Mouse (Mus musculus) cerebellum, adult 2 months (tissue): ENCODE data around the gene Hdhd5. TPM values are rescaled to one million over a fixed set of nuclear protein-coding genes. Genes with fewer than 3 reads are reported as not detected.

Experiments
- DNase-seq, 2 experiments: peaks; one replicate each; pipeline ENCODE4 v3.0.0; 2021
- H3K27ac ChIP-seq: fragments of 200-500 bp; 2 replicates; pipeline ENCODE4 v1.5.1; 2012; ENCODE audit warnings: low read length, control low read depth, inconsistent platforms; ENCODE audit not compliant: insufficient read depth
- H3K27me3 ChIP-seq: fragments of 200-500 bp; 2 replicates; pipeline ENCODE4 v1.6.1; 2012; ENCODE audit warnings: inconsistent platforms, mild to moderate bottlenecking, low read length, moderate library complexity; ENCODE audit not compliant: control insufficient read depth, insufficient read depth
- H3K4me1 ChIP-seq: fragments of 200-500 bp; 2 replicates; pipeline ENCODE4 v1.6.1; 2011; ENCODE audit warnings: low read length; ENCODE audit not compliant: control insufficient read depth, insufficient read depth
- H3K4me3 ChIP-seq: fragments of 200-500 bp; replicated peaks from 2 replicates; pipeline ENCODE3; 2011; ENCODE audit warnings: mild to moderate bottlenecking, low read depth, low read length, control low read depth; ENCODE audit not compliant: insufficient read depth
- CTCF ChIP-seq: fragments of 200-500 bp; IDR thresholded peaks from 2 replicates; pipeline ENCODE4 v1.5.1; 2011; ENCODE audit warnings: low read depth, mild to moderate bottlenecking, control low read depth, low read length, moderate library complexity, borderline replicate concordance; ENCODE audit not compliant: insufficient read depth
- POLR2A ChIP-seq: fragments of 200-500 bp; IDR thresholded peaks from 2 replicates; pipeline ENCODE4 v1.6.1; 2011; ENCODE audit warnings: low read length, control low read depth, borderline replicate concordance; ENCODE audit not compliant: insufficient read depth
- WGBS: fragments of 180-500 bp; shearing (Covaris S2); methylation state at CpG from one replicate; pipeline ENCODE4 v1.1.7; 2018; 5-methylcytosine and 5-hydroxymethylcytosine counted together
- polyA plus RNA-seq: library from polyadenylated mRNA; depleted of rRNA; stranded (reverse); fragments of >200 nt; gene quantifications from 2 replicates; pipeline ENCODE4 v1.2.3, GENCODE M21; 2012

Gene Hdhd5
- polyA plus RNA-seq, 1 experiment = 45.7 TPM

GRCm38 (mm10) chr6:120488647-120489046 is 42.5 kb downstream of the Hdhd5 start:
- TF ChIP-seq CTCF = no peak
- no peak overlapping the region for H3K4me3 ChIP-seq
- H3K27me3 ChIP-seq = no peaks in the 10 kb centered on the region; the same call in 1 of the 2 replicates
- WGBS = 53% methylated on average over 3 of the region's 3 CpGs
- 0 out of 2 replicates have a peak, but pooled peaks cover 2% of the 10 kb centered on the region for H3K4me1 ChIP-seq
- no peak overlapping the region for H3K27ac ChIP-seq
- DNase-seq = no peak

GRCm38 (mm10) chr6:120486051-120486510 is 45.0 kb downstream of the Hdhd5 start:
- DNase-seq = peak in 1 of 2 experiments; percentile 35
- TF ChIP-seq POLR2A (no peak), CTCF (no peak)
- no peak overlapping the region for H3K4me3 ChIP-seq
- no peaks in the 10 kb centered on the region for H3K27me3 ChIP-seq
- whole genome bisulfite sequencing = 15% methylated on average over 8 of the region's 8 CpGs
- no peak overlapping the region for H3K27ac ChIP-seq
- H3K4me1 ChIP-seq = peaks cover 2% of the 10 kb centered on the region; the same call in 1 of the 2 replicates

GRCm38 (mm10) chr6:120485038-120485437 is 46.1 kb downstream of the Hdhd5 start:
- Histone ChIP-seq H3K4me1 (peaks cover 2% of the 10 kb centered on the region; the same call in 1 of the 2 replicates), H3K4me3 (no peak overlapping the region), H3K27me3 (no peaks in the 10 kb centered on the region), H3K27ac (no peak overlapping the region)
- DNase-seq = no peak
- WGBS = 38% methylated on average over 3 of the region's 3 CpGs
- TF ChIP-seq CTCF (no peak), POLR2A (no peak)

GRCm38 (mm10) chr6:120483211-120483626 is 47.9 kb downstream of the Hdhd5 start:
- 33% methylated on average over 8 of the region's 8 CpGs for WGBS
- DNase-seq = peak in 1 of 2 experiments; percentile 26
- Histone ChIP-seq H3K4me3 (no peak overlapping the region), H3K4me1 (no peaks in the 10 kb centered on the region; the same call in 1 of the 2 replicates), H3K27ac (0 out of 2 replicates have a peak overlapping the region, but pooled peaks have one; percentile 3), H3K27me3 (no peaks in the 10 kb centered on the region)
- TF ChIP-seq CTCF (peak; percentile 58), POLR2A (no peak)

GRCm38 (mm10) chr6:120482756-120483155 is 48.4 kb downstream of the Hdhd5 start:
- Histone ChIP-seq H3K27ac (no peak overlapping the region), H3K4me1 (no peaks in the 10 kb centered on the region; the same call in 1 of the 2 replicates), H3K27me3 (no peaks in the 10 kb centered on the region), H3K4me3 (no peak overlapping the region)
- DNase-seq = no peak
- no peak for TF ChIP-seq CTCF
- TF ChIP-seq POLR2A = no peak
- 32% methylated on average over 6 of the region's 6 CpGs for WGBS

- Histone ChIP-seq H3K4me3 (no peak overlapping the region), H3K27ac (no peak overlapping the region), H3K27me3 (no peaks in the 10 kb centered on the region), H3K4me1 (no peaks in the 10 kb centered on the region; the same call in 1 of the 2 replicates)
- 92% methylated on average over 14 of the region's 14 CpGs for WGBS
- TF ChIP-seq POLR2A = no peak
- no peak for TF ChIP-seq CTCF
- no peak for DNase-seq
These were observed 49.1 kb downstream of the Hdhd5 start for GRCm38 (mm10) chr6:120482021-120482420.

GRCm38 (mm10) chr6:120481538-120481937 is 49.6 kb downstream of the Hdhd5 start:
- Histone ChIP-seq H3K27ac (no peak overlapping the region), H3K4me1 (no peaks in the 10 kb centered on the region; the same call in 1 of the 2 replicates), H3K4me3 (no peak overlapping the region), H3K27me3 (no peaks in the 10 kb centered on the region)
- 91% methylated on average over 6 of the region's 6 CpGs for WGBS
- TF ChIP-seq CTCF = no peak
- TF ChIP-seq POLR2A = no peak
- no peak for DNase-seq

GRCm38 (mm10) chr6:120480361-120480760 is 50.8 kb downstream of the Hdhd5 start:
- DNase-seq = no peak
- Histone ChIP-seq H3K27me3 (no peaks in the 10 kb centered on the region), H3K27ac (no peak overlapping the region), H3K4me3 (no peak overlapping the region), H3K4me1 (no peaks in the 10 kb centered on the region; the same call in 1 of the 2 replicates)
- 94% methylated on average over 5 of the region's 5 CpGs for WGBS
- TF ChIP-seq POLR2A (no peak), CTCF (no peak)

- Histone ChIP-seq H3K4me3 (no peak overlapping the region), H3K27me3 (no peaks in the 10 kb centered on the region), H3K4me1 (no peaks in the 10 kb centered on the region; the same call in 1 of the 2 replicates), H3K27ac (no peak overlapping the region)
- TF ChIP-seq CTCF (no peak), POLR2A (no peak)
- WGBS = 98% methylated on average over 2 of the region's 2 CpGs
- DNase-seq = no peak
These were observed 51.8 kb downstream of the Hdhd5 start for GRCm38 (mm10) chr6:120479302-120479701.
